Mouse (Mus musculus): ENCODE measurements at regions not wholly inside any gene's neighbourhood (a gene's known extent, or its start where the extent isn't known, plus 50 kb on each side); places are given as distances from the start of the nearest gene placed in this dataset.

- no peak for DNase-seq
Measured at GRCm38 (mm10) chr3:4226986-4227385, 1523.6 kb upstream of the Gm8797 start.

GRCm38 (mm10) chr3:4271361-4271760, 1479.2 kb upstream of the Gm8797 start:
- no peak for DNase-seq

- no peak for DNase-seq
Measured at GRCm38 (mm10) chr3:4274607-4275006, 1476.0 kb upstream of the Gm8797 start.

GRCm38 (mm10) chr3:4278042-4278441, 1472.6 kb upstream of the Gm8797 start:
- peak; percentile 73 for DNase-seq

- DNase-seq = peak; percentile 20
Measured at GRCm38 (mm10) chr3:4280366-4281020, 1470.1 kb upstream of the Gm8797 start.

- DNase-seq = peak; percentile 13
Measured at GRCm38 (mm10) chr3:4281092-4281491, 1469.5 kb upstream of the Gm8797 start.

GRCm38 (mm10) chr3:4287141-4287540, 1463.5 kb upstream of the Gm8797 start:
- DNase-seq = no peak

- no peak for DNase-seq
Measured at GRCm38 (mm10) chr3:4336441-4336840, 1414.2 kb upstream of the Gm8797 start.

- DNase-seq = peak; percentile 1
Measured at GRCm38 (mm10) chr3:4339153-4339552, 1411.5 kb upstream of the Gm8797 start.
